Mouse (Mus musculus) embryonic fibroblast, embryonic 13.5 days (primary cell): ENCODE data around the gene Gm5890.
"Not testable (repeated sequence)": the region's sequence is repeated elsewhere in the genome, so short reads cannot be mapped to it uniquely, and the experiment has no call there.

ENCODE experiments used
- CTCF ChIP-seq: IDR thresholded peaks from 2 replicates; pipeline ENCODE4 v1.5.1; 2011; ENCODE audit warnings: mild to moderate bottlenecking, control low read depth, low read length, moderate library complexity, borderline replicate concordance; ENCODE audit not compliant: insufficient read depth
- POLR2A ChIP-seq: IDR thresholded peaks from 2 replicates; pipeline ENCODE4 v1.6.1; 2011; ENCODE audit warnings: low read depth, mild to moderate bottlenecking, control low read depth, low read length, moderate library complexity

DNA sequence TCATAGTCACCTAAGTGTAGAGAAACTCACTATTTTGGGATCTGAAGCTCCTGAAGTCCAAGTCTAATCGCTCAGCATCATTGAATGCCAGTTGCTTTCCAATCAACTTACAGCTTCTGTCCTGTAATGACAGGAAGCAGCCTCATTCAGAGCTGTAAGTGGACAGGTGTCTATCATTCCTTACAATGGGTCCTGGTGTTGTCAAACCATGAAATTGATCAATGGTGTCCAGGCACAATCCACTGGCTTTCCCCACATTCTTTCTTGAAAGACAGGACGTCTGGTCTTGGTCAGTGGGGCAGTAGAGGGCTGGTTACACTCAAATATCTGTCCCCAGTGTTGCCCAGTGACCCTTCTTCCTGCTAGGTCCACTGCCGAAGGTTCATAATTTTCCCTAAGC, at the start of gene Gm5890:
- not testable (repeated sequence) for TF ChIP-seq POLR2A, CTCF
